ENCODE assay signal across 11 mouse cellular contexts in genomic region chr6:105549366-105549765, GRCm38 (mm10).
"Had no signal": no experiment of that assay in that cellular context is flagged by ENCODE, and none has a peak within 500 bp of the region (broad histone marks: within the 10 kb centered on the region; RNA-seq: fewer than 3 reads in every experiment).

No protein-coding gene starts in this region.

- H3K36me3 ChIP-seq: kidney, embryonic 15.5 days; limb, embryonic 10.5 days; liver, embryonic 15.5 days; neural tube, embryonic 12.5 days had no signal

- DNase-seq: kidney, adult 2 months; kidney, postnatal 14 days; lung, adult 2 months; lung, postnatal 4 days had no signal

- H3K4me1 ChIP-seq: kidney, embryonic 15.5 days; limb, embryonic 10.5 days; liver, embryonic 15.5 days; neural tube, embryonic 12.5 days had no signal

- H3K9me3 ChIP-seq: kidney, embryonic 15.5 days; limb, embryonic 10.5 days; neural tube, embryonic 12.5 days had no signal

- ATAC-seq: lung, postnatal 0 days had no signal

- H3K4me3 ChIP-seq: kidney, embryonic 15.5 days; limb, embryonic 10.5 days; liver, embryonic 15.5 days; neural tube, embryonic 12.5 days had no signal

- H3K27ac ChIP-seq: kidney, embryonic 15.5 days; limb, embryonic 10.5 days; liver, embryonic 15.5 days; neural tube, embryonic 12.5 days; stomach, postnatal 0 days had no signal

- H3K4me2 ChIP-seq: kidney, embryonic 15.5 days; liver, embryonic 11.5 days; liver, embryonic 15.5 days; neural tube, embryonic 12.5 days had no signal

- H3K27me3 ChIP-seq: kidney, embryonic 15.5 days; liver, embryonic 15.5 days; neural tube, embryonic 12.5 days had no signal

- H3K9ac ChIP-seq: kidney, embryonic 15.5 days; liver, embryonic 15.5 days; neural tube, embryonic 12.5 days had no signal
